Mouse (Mus musculus): ENCODE results near the gene Wdr95.

- TF ChIP-seq NELFE (IDR thresholded peaks at IDR 0.05; ENCODE audit: low read depth, low read length) (no peak), TCF12 (IDR thresholded peaks at IDR 0.05; ENCODE audit: low read depth, low read length) (no peak), USF2 (IDR thresholded peaks at IDR 0.05; ENCODE audit: borderline replicate concordance in 1 of 2, insufficient read depth in 1 of 2, low read depth in 1 of 2, low read length in 2 of 2) (no peak), RCOR1 (IDR thresholded peaks at IDR 0.05; ENCODE audit: low read depth, low read length) (no peak), RAD21 (IDR thresholded peaks at IDR 0.05; ENCODE audit: low read depth, low read length) (no peak), JUND (IDR thresholded peaks at IDR 0.05; ENCODE audit: low read depth, low read length) (no peak), SIN3A (IDR thresholded peaks at IDR 0.05; ENCODE audit: low read length) (no peak), HCFC1 (IDR thresholded peaks at IDR 0.05; ENCODE audit: low read depth, low read length) (no peak), EP300 (IDR thresholded peaks at IDR 0.05; ENCODE audit: low read depth in 1 of 2, low read length in 2 of 2) (no peak), CTCF (IDR thresholded peaks at IDR 0.05 in 2 of 3, conservative IDR thresholded peaks at IDR 0.05 in 1 of 3; ENCODE audit: control insufficient read depth in 1 of 3, insufficient read depth in 1 of 3, low read depth in 2 of 3, low read length in 3 of 3, poor library complexity in 1 of 3, severe bottlenecking in 1 of 3) (no peak), USF1 (IDR thresholded peaks at IDR 0.05; ENCODE audit: low read depth, low read length) (no peak), ZKSCAN1 (IDR thresholded peaks at IDR 0.05; ENCODE audit: low read depth, low read length) (no peak)
Observed at GRCm38 (mm10) chr5:149603241-149603640, 74.8 kb downstream of the Wdr95 start.

Measured in MEL (cell line).